ENCODE assay signal across 17 mouse cellular contexts in the genomic region with DNA sequence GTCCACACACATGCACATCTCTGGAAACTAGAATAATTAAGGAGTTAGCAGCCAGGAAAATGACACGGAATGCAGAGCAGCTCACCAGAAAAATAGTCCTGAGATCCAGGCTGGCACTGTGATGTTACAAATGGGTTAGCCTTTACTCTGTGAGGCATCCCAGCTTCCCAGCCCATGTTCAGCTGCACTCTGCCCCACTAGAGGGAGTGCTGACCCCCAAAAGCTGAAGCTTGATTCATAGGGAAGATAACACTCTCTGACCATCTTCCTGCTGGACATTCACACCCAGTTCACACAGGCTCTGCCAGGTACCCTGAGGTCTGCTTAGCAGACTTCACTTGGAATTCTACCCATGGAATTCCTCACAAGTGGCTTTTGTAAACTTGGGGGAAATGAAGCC. TPM values are rescaled to one million over a fixed set of nuclear protein-coding genes. Genes with fewer than 3 reads are reported as not detected.
DNase-seq lines count a peak whose midpoint lies in the region; ATAC-seq and TF ChIP-seq lines count a peak whose summit lies in the region.
"Had no signal": no experiment of that assay in that cellular context is flagged by ENCODE, and none has a peak within 500 bp of the region (broad histone marks: within the 10 kb centered on the region; RNA-seq: fewer than 3 reads in every experiment).

No protein-coding gene starts in this region.

- H3K4me3 ChIP-seq in hindbrain, postnatal 0 days (ENCODE audit: low read length), result no peak overlapping the region
- H3K4me3 ChIP-seq in hindbrain, embryonic 10.5 days, result no peak overlapping the region
- H3K4me3 ChIP-seq in left cerebral cortex, adult 2 months, result no peak overlapping the region
- no peak overlapping the region for H3K4me3 ChIP-seq in ES-Bruce4 (ENCODE audit: low read depth, low read length)
- H3K4me3 ChIP-seq in bone marrow macrophage, adult 2 months (ENCODE audit: insufficient read depth, low read length), result no peak overlapping the region
- H3K4me3 ChIP-seq: hindbrain, embryonic 13.5 days; limb, embryonic 13.5 days; liver, embryonic 15.5 days; midbrain, embryonic 12.5 days had no signal

- no peak for TF ChIP-seq EP300 in ES-Bruce4 (IDR thresholded peaks at IDR 0.05; ENCODE audit: insufficient read depth, low read depth, low read length)

- H3K36me3 ChIP-seq in hindbrain, postnatal 0 days (ENCODE audit: insufficient read depth, low read length), result peaks cover 47% of the 10 kb centered on the region
- peaks cover 87% of the 10 kb centered on the region for H3K36me3 ChIP-seq in hindbrain, embryonic 10.5 days
- peaks cover 72% of the 10 kb centered on the region for H3K36me3 ChIP-seq in ES-Bruce4 (ENCODE audit: control insufficient read depth, insufficient read depth, low read length, poor library complexity, severe bottlenecking)

- H3K27ac ChIP-seq in hindbrain, postnatal 0 days, result no peak overlapping the region
- H3K27ac ChIP-seq in hindbrain, embryonic 10.5 days, result no peak overlapping the region
- H3K27ac ChIP-seq in left cerebral cortex, adult 2 months, result no peak overlapping the region
- H3K27ac ChIP-seq in ES-Bruce4 (ENCODE audit: insufficient read depth, low read length), result no peak overlapping the region
- 0 out of 2 replicates have a peak overlapping the region, but pooled peaks have one; percentile 44 for H3K27ac ChIP-seq in bone marrow macrophage, adult 2 months (ENCODE audit: insufficient read depth, low read depth, low read length)
- H3K27ac ChIP-seq: hindbrain, embryonic 13.5 days; limb, embryonic 13.5 days; liver, embryonic 15.5 days; midbrain, embryonic 12.5 days had no signal

- no peaks in the 10 kb centered on the region for H3K27me3 ChIP-seq in hindbrain, postnatal 0 days (ENCODE audit: insufficient read depth, low read length)
- H3K27me3 ChIP-seq in hindbrain, embryonic 10.5 days (ENCODE audit: insufficient read depth, poor library complexity, severe bottlenecking), result no peaks in the 10 kb centered on the region
- no peaks in the 10 kb centered on the region for H3K27me3 ChIP-seq in ES-Bruce4 (ENCODE audit: control insufficient read depth, insufficient read depth, low read length, poor library complexity, severe bottlenecking)
- H3K27me3 ChIP-seq: hindbrain, embryonic 13.5 days; limb, embryonic 13.5 days; liver, embryonic 15.5 days; midbrain, embryonic 12.5 days had no signal

- DNase-seq in hindbrain, postnatal 0 days (ENCODE audit: low spot score), result peak; percentile 11
- DNase-seq in hindbrain, embryonic 10.5 days (ENCODE audit: low spot score), result no peak
- no peak for DNase-seq in left cerebral cortex, adult 2 months (ENCODE audit: extremely low spot score in 1 of 2, low spot score in 2 of 2)
- DNase-seq in left cerebral cortex, adult 8-10 months (ENCODE audit: low spot score in 2 of 2), result no peak
- no peak for DNase-seq in gastrocnemius, adult 18-20 months (ENCODE audit: low spot score)
- DNase-seq: heart, adult 18-20 months; kidney, adult 18-20 months; layer of hippocampus, adult 9-11 months; lung, postnatal 4 days; thymus, adult 2 months had no signal

- WGBS in hindbrain, postnatal 0 days, result 89% methylated on average over 1 of the region's 1 CpGs
- 94% methylated on average over 1 of the region's 1 CpGs for WGBS in hindbrain, embryonic 10.5 days

- no peaks in the 10 kb centered on the region for H3K9me3 ChIP-seq in hindbrain, postnatal 0 days (ENCODE audit: low read length)
- H3K9me3 ChIP-seq in hindbrain, embryonic 10.5 days, result 0 out of 2 replicates have a peak, but pooled peaks cover 6% of the 10 kb centered on the region
- no peaks in the 10 kb centered on the region; the same call in 1 of the 2 replicates for H3K9me3 ChIP-seq in ES-Bruce4 (replicated peaks; ENCODE audit: control insufficient read depth, insufficient read depth, low read length, poor library complexity, severe bottlenecking)
- H3K9me3 ChIP-seq: G1E; hindbrain, embryonic 13.5 days; limb, embryonic 13.5 days; liver, embryonic 15.5 days; midbrain, embryonic 12.5 days had no signal

- 0 out of 2 replicates have a peak, but pooled peaks have one; percentile 31 for ATAC-seq in hindbrain, postnatal 0 days

- intact Hi-C loops in left cerebral cortex, adult 2 months (cut with DNase I), result no loop called here

- TF ChIP-seq CTCF in hindbrain, postnatal 0 days (IDR thresholded peaks at IDR 0.05; ENCODE audit: low read depth), result peak; percentile 62
- TF ChIP-seq CTCF in left cerebral cortex, adult 2 months (IDR thresholded peaks at IDR 0.05), result peak; percentile 34
- TF ChIP-seq CTCF in ES-Bruce4 (IDR thresholded peaks at IDR 0.05; ENCODE audit: low read depth, low read length), result peak; percentile 60
- TF ChIP-seq CTCF in bone marrow macrophage, adult 2 months (IDR thresholded peaks at IDR 0.05; ENCODE audit: low read depth, low read length), result no peak

- 0 out of 2 replicates have a peak, but pooled peaks cover 7% of the 10 kb centered on the region for H3K4me1 ChIP-seq in hindbrain, postnatal 0 days (ENCODE audit: insufficient read depth, low read length)
- peaks cover 10% of the 10 kb centered on the region for H3K4me1 ChIP-seq in hindbrain, embryonic 10.5 days (replicated peaks)
- H3K4me1 ChIP-seq in ES-Bruce4 (ENCODE audit: control insufficient read depth, insufficient read depth, low read length), result peaks cover 4% of the 10 kb centered on the region
- H3K4me1 ChIP-seq in bone marrow macrophage, adult 2 months (ENCODE audit: control insufficient read depth, insufficient read depth, low read length), result peaks cover 66% of the 10 kb centered on the region

- no peak overlapping the region for H3K4me2 ChIP-seq in hindbrain, postnatal 0 days (ENCODE audit: low read depth, low read length)
- H3K4me2 ChIP-seq: hindbrain, embryonic 13.5 days; limb, embryonic 13.5 days; liver, embryonic 15.5 days; midbrain, embryonic 12.5 days had no signal

- H3K9ac ChIP-seq in hindbrain, postnatal 0 days (replicated peaks; ENCODE audit: low read length), result no peak overlapping the region
- no peak overlapping the region for H3K9ac ChIP-seq in ES-Bruce4 (ENCODE audit: low read depth, poor library complexity, severe bottlenecking)
- H3K9ac ChIP-seq: hindbrain, embryonic 13.5 days; limb, embryonic 13.5 days; liver, embryonic 15.5 days; midbrain, embryonic 12.5 days had no signal

- no peak for TF ChIP-seq POLR2A in ES-Bruce4 (IDR thresholded peaks at IDR 0.05; ENCODE audit: insufficient read depth, low read length)
- TF ChIP-seq POLR2A in bone marrow macrophage, adult 2 months (IDR thresholded peaks at IDR 0.05; ENCODE audit: borderline replicate concordance, low read depth, low read length), result no peak

RNA-seq across cellular contexts. Expression of a gene that starts 5.5 kb away (rescaled TPM):
- 4.3 and 5.2 TPM in 2 replicates for total RNA-seq in hindbrain, postnatal 0 days (2014; rRNA removed)
- polyA plus RNA-seq in hindbrain, postnatal 0 days (2015; fragmentation: Nextera tagmentation; extraction: Ambion mirVana), result 31.9 and 36.4 TPM in 2 replicates
- 59.2 and 62.2 TPM in 2 replicates for polyA plus RNA-seq in hindbrain, embryonic 10.5 days (2016; fragmentation: Nextera tagmentation; extraction: Ambion mirVana)
- 10 to 100 TPM; 30.4 to 35.0 TPM for total RNA-seq in left cerebral cortex, adult 2 months (2021)
- total RNA-seq in left cerebral cortex, adult 8-10 months (2022), result 10 to 100 TPM; 32.4 to 41.1 (median 34.5) TPM
- 20.9 and 26.3 TPM in 2 replicates for polyA plus RNA-seq in ES-Bruce4 (2011; ENCODE audit: insufficient read depth, insufficient read length, low read depth, missing spikeins)
- 18.3 and 22.3 TPM in 2 replicates for polyA plus RNA-seq in bone marrow macrophage, adult 2 months (2012; ENCODE audit: insufficient read depth, insufficient read length, missing spikeins)
- total RNA-seq in gastrocnemius, adult 18-20 months (2021), result 10 to 100 TPM; 18.1 to 18.5 TPM

RNA-seq across cellular contexts. Expression of a gene that starts 36.8 kb away (rescaled TPM):
- 9.5 and 9.8 TPM in 2 replicates for total RNA-seq in hindbrain, postnatal 0 days (2014; rRNA removed)
- 5.2 and 6.5 TPM in 2 replicates for polyA plus RNA-seq in hindbrain, postnatal 0 days (2015; fragmentation: Nextera tagmentation; extraction: Ambion mirVana)
- 8.6 and 11.6 TPM in 2 replicates for polyA plus RNA-seq in hindbrain, embryonic 10.5 days (2016; fragmentation: Nextera tagmentation; extraction: Ambion mirVana)
- total RNA-seq in left cerebral cortex, adult 2 months (2021), result 10 to 100 TPM in 1 of 2 experiments, 1 to 10 TPM in 1; 9.6 to 11.3 TPM
- total RNA-seq in left cerebral cortex, adult 8-10 months (2022), result 10 to 100 TPM in 3 of 4 experiments, 1 to 10 TPM in 1; 8.2 to 13.7 (median 10.7) TPM
- polyA plus RNA-seq in ES-Bruce4 (2011; ENCODE audit: insufficient read depth, insufficient read length, low read depth, missing spikeins), result 27.8 and 31.6 TPM in 2 replicates
- 9.1 and 18.6 TPM in 2 replicates for polyA plus RNA-seq in bone marrow macrophage, adult 2 months (2012; ENCODE audit: insufficient read depth, insufficient read length, missing spikeins)
- 1 to 10 TPM; 1.3 to 2.1 TPM for total RNA-seq in gastrocnemius, adult 18-20 months (2021)
